Mouse (Mus musculus) E14TG2a.4 (cell line): ENCODE measurements around the gene Ppl.
A peak's percentile ranks its signal among the peaks of the same experiment; 100 is the strongest.

Source experiments
- H3K27me3 ChIP-seq: 2 replicates; pipeline ENCODE4 v1.6.1; 2014; ENCODE audit warnings: low read length, control low read depth; ENCODE audit not compliant: insufficient read depth
- H3K36me3 ChIP-seq: 2 replicates; pipeline ENCODE4 v1.6.1; 2014; ENCODE audit warnings: low read length, control low read depth; ENCODE audit not compliant: insufficient read depth
- H3K4me1 ChIP-seq: replicated peaks from 2 replicates; pipeline ENCODE4 v1.6.1; 2014; ENCODE audit warnings: low read depth, low read length, control low read depth
- H3K4me3 ChIP-seq: replicated peaks from 2 replicates; pipeline ENCODE4 v1.5.1; 2014; ENCODE audit warnings: mild to moderate bottlenecking, low read length
- H3K9me3 ChIP-seq: 2 replicates; pipeline ENCODE4 v1.6.1; 2014; ENCODE audit warnings: low read length, control low read depth
- CTCF ChIP-seq: conservative IDR thresholded peaks from 2 replicates; pipeline ENCODE4 v1.5.1; 2014; ENCODE audit warnings: low read length
- NANOG ChIP-seq: IDR thresholded peaks from 2 replicates; pipeline ENCODE4 v1.6.1; 2014; ENCODE audit warnings: borderline replicate concordance, low read length, mixed read lengths
- POU5F1 ChIP-seq: IDR thresholded peaks from 2 replicates; pipeline ENCODE4 v1.6.1; 2014; ENCODE audit warnings: low read length, borderline replicate concordance

The Ppl gene

GRCm38 (mm10) chr16:5071974-5072373 lies 60.2 kb downstream of the Ppl start:
- no peaks in the 10 kb centered on the region for H3K4me1 ChIP-seq
- H3K27me3 ChIP-seq = no peaks in the 10 kb centered on the region
- H3K36me3 ChIP-seq = peaks cover 75% of the 10 kb centered on the region
- H3K9me3 ChIP-seq = no peaks in the 10 kb centered on the region
- TF ChIP-seq CTCF (no peak), NANOG (no peak), POU5F1 (no peak)
- no peak overlapping the region for H3K4me3 ChIP-seq

GRCm38 (mm10) chr16:5070321-5070720 lies 61.9 kb downstream of the Ppl start:
- Histone ChIP-seq H3K36me3 (peaks cover 68% of the 10 kb centered on the region), H3K4me1 (no peaks in the 10 kb centered on the region), H3K27me3 (no peaks in the 10 kb centered on the region), H3K4me3 (no peak overlapping the region), H3K9me3 (no peaks in the 10 kb centered on the region)
- TF ChIP-seq NANOG (no peak), POU5F1 (no peak), CTCF (no peak)

GRCm38 (mm10) chr16:5063472-5063871 lies 68.7 kb downstream of the Ppl start:
- Histone ChIP-seq H3K4me3 (no peak overlapping the region), H3K36me3 (peaks cover 45% of the 10 kb centered on the region), H3K9me3 (no peaks in the 10 kb centered on the region), H3K4me1 (no peaks in the 10 kb centered on the region), H3K27me3 (no peaks in the 10 kb centered on the region)
- no peak for TF ChIP-seq NANOG
- TF ChIP-seq POU5F1 = no peak
- TF ChIP-seq CTCF = no peak

DNA sequence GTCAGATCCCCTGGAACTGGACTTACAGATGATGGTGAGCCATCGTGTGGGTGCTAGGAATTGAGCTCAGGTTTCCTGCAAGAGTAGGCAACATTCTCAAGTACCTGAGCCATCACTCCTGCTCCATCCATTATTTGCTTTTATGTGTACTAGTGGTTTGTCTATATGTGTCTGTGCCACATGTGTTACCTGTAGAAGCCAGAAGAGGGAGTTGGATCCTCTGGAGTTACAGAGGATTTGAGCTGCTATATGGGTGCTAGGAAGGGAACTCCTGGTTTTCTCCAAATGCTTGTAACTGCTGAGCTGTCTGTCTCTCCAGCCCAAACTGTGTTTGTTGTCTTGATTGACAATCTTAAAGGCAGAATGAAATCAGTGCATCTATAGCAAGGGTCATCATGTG lies 74.1 kb downstream of the Ppl start:
- TF ChIP-seq NANOG = no peak
- TF ChIP-seq CTCF = peak; percentile 53
- Histone ChIP-seq H3K4me3 (no peak overlapping the region), H3K4me1 (peaks cover 4% of the 10 kb centered on the region), H3K36me3 (peaks cover 50% of the 10 kb centered on the region), H3K9me3 (no peaks in the 10 kb centered on the region), H3K27me3 (no peaks in the 10 kb centered on the region)

DNA sequence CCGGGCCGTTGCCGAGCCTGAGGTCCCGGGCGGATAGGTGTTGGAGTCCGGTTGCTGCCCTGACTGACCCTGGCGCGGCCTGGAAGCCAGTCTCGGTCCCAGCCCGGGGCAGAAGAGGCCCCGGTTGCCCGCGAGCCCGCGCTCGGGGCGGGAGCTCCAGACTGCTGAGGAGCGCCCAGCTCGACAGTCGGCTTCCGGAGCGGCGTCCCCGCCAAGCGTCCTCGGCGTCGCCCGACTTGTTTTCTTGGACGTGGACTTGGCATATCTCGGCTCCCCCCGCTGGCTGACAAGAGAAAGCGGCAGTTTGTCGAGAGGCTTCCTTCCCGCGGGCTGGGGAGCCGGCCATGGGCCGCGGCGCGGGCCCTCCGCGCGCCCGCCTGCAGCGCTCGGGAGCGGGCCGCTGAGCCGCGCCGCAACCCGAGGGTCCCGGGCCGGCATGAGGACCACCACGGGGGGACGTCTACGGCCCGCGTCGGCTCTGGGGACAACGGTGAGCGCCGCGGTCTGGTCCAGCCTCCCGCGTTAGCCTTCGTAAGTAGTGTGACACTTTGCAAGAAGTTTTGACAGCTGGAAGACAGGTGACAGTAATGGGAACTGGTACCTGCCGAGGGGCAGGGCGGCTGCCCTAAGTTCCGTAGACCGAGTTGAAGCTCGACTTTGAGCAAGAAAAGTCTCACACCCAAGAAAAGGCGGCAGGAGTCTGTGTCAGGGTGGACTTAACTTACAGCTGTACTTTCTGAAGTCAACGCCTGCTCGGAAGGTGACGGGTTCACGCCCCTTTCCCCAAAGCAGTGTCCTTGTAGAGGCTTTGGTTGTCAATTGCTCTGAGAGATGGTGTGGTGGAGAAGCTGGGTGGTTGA lies 81.7 kb downstream of the Ppl start:
- TF ChIP-seq POU5F1 (no peak), NANOG (no peak), CTCF (no peak)
- Histone ChIP-seq H3K4me1 (peaks cover 28% of the 10 kb centered on the region), H3K4me3 (peak overlapping the region; percentile 99), H3K9me3 (no peaks in the 10 kb centered on the region), H3K36me3 (peaks cover 55% of the 10 kb centered on the region), H3K27me3 (no peaks in the 10 kb centered on the region)

- Histone ChIP-seq H3K9me3 (no peaks in the 10 kb centered on the region), H3K27me3 (no peaks in the 10 kb centered on the region), H3K4me1 (peaks cover 28% of the 10 kb centered on the region), H3K4me3 (peak within 1 kb of the TSS; percentile 99), H3K36me3 (peaks cover 55% of the 10 kb centered on the region)
- TF ChIP-seq POU5F1 = no peak
- no peak for TF ChIP-seq CTCF
- TF ChIP-seq NANOG = no peak
Observed at GRCm38 (mm10) chr16:5049774-5050234, 82.4 kb downstream of the Ppl start, which contains the start of the genes Glyr1 and Ubn1. TSS of gene Glyr1 (minus strand) at chr16:5049863. TSS of gene Ubn1 (plus strand) at chr16:5050057.

GRCm38 (mm10) chr16:5049182-5049773 lies 82.9 kb downstream of the Ppl start:
- TF ChIP-seq POU5F1 (no peak), NANOG (no peak), CTCF (no peak)
- Histone ChIP-seq H3K4me1 (peaks cover 28% of the 10 kb centered on the region), H3K4me3 (peak overlapping the region; percentile 99), H3K9me3 (no peaks in the 10 kb centered on the region), H3K27me3 (no peaks in the 10 kb centered on the region), H3K36me3 (peaks cover 61% of the 10 kb centered on the region)

GRCm38 (mm10) chr16:5045322-5045721 lies 86.9 kb downstream of the Ppl start:
- TF ChIP-seq POU5F1 (no peak), NANOG (no peak), CTCF (no peak)
- no peaks in the 10 kb centered on the region for H3K27me3 ChIP-seq
- peaks cover 80% of the 10 kb centered on the region for H3K36me3 ChIP-seq
- H3K9me3 ChIP-seq = no peaks in the 10 kb centered on the region
- peaks cover 17% of the 10 kb centered on the region for H3K4me1 ChIP-seq
- no peak overlapping the region for H3K4me3 ChIP-seq
